Mouse (Mus musculus): ENCODE data around the gene Obp1b.
A peak's percentile ranks its signal among the peaks of the same experiment; 100 is the strongest.
"Not testable (repeated sequence)": the region's sequence is repeated elsewhere in the genome, so short reads cannot be mapped to it uniquely, and the experiment has no call there.

Gene Obp1b

DNA sequence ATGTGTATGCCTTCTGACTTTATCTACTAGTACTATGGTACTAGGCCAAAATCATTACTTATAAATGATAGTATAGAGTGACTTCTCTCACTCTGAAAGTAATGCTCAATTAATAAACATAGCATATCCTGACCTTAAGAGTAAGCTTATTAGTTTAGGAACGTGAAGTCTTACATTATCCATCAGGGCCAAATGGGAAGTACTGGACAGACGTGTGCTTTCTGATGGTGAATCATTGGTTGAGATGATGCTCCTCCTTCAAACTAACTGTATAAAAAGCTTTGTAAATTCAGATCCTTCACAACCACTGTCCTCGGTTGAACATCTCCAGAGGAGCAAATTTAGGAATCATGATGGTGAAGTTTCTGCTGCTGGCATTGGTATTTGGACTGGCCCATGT lies at the start of gene Obp1b:
Obp1b (plus strand) TSS at position 301 of the 400 bp plus-strand sequence.
- DNase-seq (ENCODE audit: low read depth, low spot score) = not testable (repeated sequence)

GRCm38 (mm10) chrX:78202220-78202619 lies 15.6 kb downstream of the Obp1b start:
- DNase-seq (ENCODE audit: low read depth, low spot score) = peak; percentile 51

- peak; percentile 64 for DNase-seq (ENCODE audit: low read depth, low spot score)
These were observed 16.3 kb downstream of the Obp1b start for GRCm38 (mm10) chrX:78202829-78203228.

Data from R1 (cell line).